Mouse (Mus musculus) hindbrain, embryonic 10.5 days (tissue): Measurements from ENCODE around the gene Gm4131. TPM values are rescaled to one million over a fixed set of nuclear protein-coding genes. Genes with fewer than 3 reads are reported as not detected.
"Not testable (repeated sequence)": the region's sequence is repeated elsewhere in the genome, so short reads cannot be mapped to it uniquely, and the experiment has no call there.

Experiments
- DNase-seq: peaks from one replicate; pipeline ENCODE4 v3.0.0-alpha.2; 2017; ENCODE audit warnings: low spot score
- H3K27ac ChIP-seq: fragments of 300-500 bp; sonication (generic); 2 replicates; pipeline ENCODE4 v1.5.1; 2016; ENCODE audit warnings: mild to moderate bottlenecking, moderate library complexity
- H3K27me3 ChIP-seq: fragments of 300-500 bp; sonication (generic); 2 replicates; pipeline ENCODE4 v1.6.1; 2016; ENCODE audit warnings: mild to moderate bottlenecking; ENCODE audit not compliant: poor library complexity, insufficient read depth, severe bottlenecking
- H3K36me3 ChIP-seq: fragments of 300-500 bp; sonication (generic); 2 replicates; pipeline ENCODE4 v1.6.1; 2016; ENCODE audit warnings: mild to moderate bottlenecking, moderate library complexity
- H3K4me1 ChIP-seq: fragments of 300-500 bp; sonication (generic); replicated peaks from 2 replicates; pipeline ENCODE4 v1.6.1; 2016; ENCODE audit warnings: mild to moderate bottlenecking
- H3K4me3 ChIP-seq: fragments of 300-500 bp; sonication (generic); 2 replicates; pipeline ENCODE4 v1.5.1; 2016; ENCODE audit warnings: mild to moderate bottlenecking, moderate library complexity
- H3K9me3 ChIP-seq: fragments of 300-500 bp; sonication (generic); 2 replicates; pipeline ENCODE4 v1.6.1; 2016; ENCODE audit warnings: mild to moderate bottlenecking, moderate library complexity
- WGBS: fragments of 180-500 bp; shearing (Covaris S2); methylation state at CpG from one replicate; pipeline ENCODE4 v1.1.7; 2016; 5-methylcytosine and 5-hydroxymethylcytosine counted together
- polyA plus RNA-seq: library from polyadenylated mRNA; unstranded; fragments of >200 nt; fragmentation: Nextera tagmentation; extraction: Ambion mirVana; gene quantifications from 2 replicates; pipeline ENCODE4 v1.2.1, GENCODE M21; 2016

Gene Gm4131
- not detected in 2 replicates for polyA plus RNA-seq

DNA sequence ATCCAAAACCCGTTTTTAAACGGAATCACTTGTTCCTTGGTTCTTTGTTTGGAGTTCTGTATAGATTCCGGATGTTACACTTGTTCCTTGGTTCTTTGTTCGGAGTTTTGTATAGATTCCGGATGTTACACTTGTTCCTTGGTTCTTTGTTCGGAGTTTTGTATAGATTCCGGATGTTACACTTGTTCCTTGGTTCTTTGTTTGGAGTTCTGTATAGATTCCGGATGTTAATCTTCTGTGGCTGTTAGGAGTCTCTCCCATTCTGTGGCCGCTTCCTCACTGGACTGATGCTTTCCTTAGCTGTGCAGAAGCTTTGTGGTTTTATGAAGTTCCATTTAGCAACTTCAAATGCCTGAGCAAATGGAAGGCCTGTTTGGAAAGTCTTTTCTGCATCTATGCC is at the start of gene Gm4131:
TSS of gene Gm4131 (minus strand) at position 101 of the 400 bp plus-strand sequence.
- DNase-seq, H3K27ac ChIP-seq, H3K27me3 ChIP-seq, H3K9me3 ChIP-seq, H3K36me3 ChIP-seq, H3K4me1 ChIP-seq, H3K4me3 ChIP-seq: not testable (repeated sequence)
- 71% methylated on average over 9 of the region's 9 CpGs for WGBS

DNA sequence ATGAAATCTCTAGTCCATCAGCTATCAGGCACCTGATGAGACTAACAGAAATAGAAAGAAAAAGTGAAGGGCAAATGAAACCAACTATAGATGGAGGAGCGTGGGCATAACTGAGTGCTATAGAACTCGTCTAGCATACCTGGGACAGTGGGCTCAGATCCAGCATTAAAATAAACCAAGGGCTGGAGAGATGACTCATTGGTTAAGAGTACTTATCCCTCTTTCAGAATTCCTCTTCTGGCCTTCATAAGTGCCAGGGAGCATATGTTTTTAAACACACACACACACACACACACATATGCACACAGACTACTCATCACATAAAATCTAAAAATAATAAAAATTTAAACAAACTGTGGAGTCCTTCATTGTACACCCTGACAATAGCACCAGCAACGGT is 43.2 kb upstream of the Gm4131 start:
- H3K27ac ChIP-seq = no peak overlapping the region
- H3K4me3 ChIP-seq = no peak overlapping the region
- no peaks in the 10 kb centered on the region for H3K27me3 ChIP-seq
- no peak for DNase-seq
- 86% methylated on average over 3 of the region's 3 CpGs for WGBS
- peaks cover 5% of the 10 kb centered on the region; the same call in 1 of the 2 replicates for H3K4me1 ChIP-seq
- H3K36me3 ChIP-seq = no peaks in the 10 kb centered on the region
- H3K9me3 ChIP-seq = no peaks in the 10 kb centered on the region

DNA sequence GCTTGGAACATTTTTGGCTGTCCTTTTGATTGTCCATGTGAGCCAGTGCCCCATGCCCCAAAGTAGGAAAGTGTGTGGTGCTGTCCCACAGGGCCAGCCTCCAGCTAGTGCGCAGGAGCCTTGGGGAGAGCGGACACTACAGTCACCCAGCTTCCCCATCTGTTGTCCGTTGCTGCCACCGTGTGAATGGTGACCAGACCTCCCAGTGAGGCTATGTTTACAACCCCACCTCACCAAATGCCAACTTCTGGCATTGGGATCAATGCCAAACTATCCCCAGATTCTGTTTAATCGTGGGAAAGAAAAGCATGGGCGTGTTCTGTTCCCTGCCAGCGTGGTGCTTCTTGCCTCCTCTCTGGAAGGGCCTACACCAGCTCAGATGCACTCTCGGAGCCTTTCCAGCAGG is 41.1 kb upstream of the Gm4131 start:
- H3K9me3 ChIP-seq = no peaks in the 10 kb centered on the region
- no peaks in the 10 kb centered on the region for H3K27me3 ChIP-seq
- WGBS = 85% methylated on average over 8 of the region's 8 CpGs
- DNase-seq = no peak
- no peak overlapping the region for H3K27ac ChIP-seq
- H3K4me1 ChIP-seq = peaks cover 6% of the 10 kb centered on the region; the same call in 1 of the 2 replicates
- no peak overlapping the region for H3K4me3 ChIP-seq
- no peaks in the 10 kb centered on the region for H3K36me3 ChIP-seq

DNA sequence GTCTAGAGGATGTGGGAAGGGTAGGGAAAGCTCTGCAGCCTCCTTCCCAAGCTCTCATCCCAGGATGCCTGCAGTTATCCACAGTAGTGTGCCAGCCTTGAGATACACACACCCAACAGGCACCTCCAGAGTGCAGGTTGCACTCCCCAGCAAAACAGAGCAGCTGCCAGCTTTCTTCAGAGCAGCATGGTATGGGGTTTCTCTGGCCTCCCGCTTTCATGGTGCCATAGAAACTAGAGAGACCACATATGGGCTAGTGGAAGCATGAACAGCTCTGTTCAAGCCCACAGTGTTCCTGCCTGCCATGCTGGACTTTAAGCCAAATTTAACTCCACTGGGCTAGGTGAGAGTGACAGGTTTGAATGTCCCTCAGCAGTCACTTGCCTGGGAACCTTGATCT is 36.1 kb upstream of the Gm4131 start:
- Histone ChIP-seq H3K36me3 (no peaks in the 10 kb centered on the region), H3K9me3 (no peaks in the 10 kb centered on the region), H3K4me3 (no peak overlapping the region), H3K4me1 (peaks cover 23% of the 10 kb centered on the region), H3K27me3 (no peaks in the 10 kb centered on the region), H3K27ac (no peak overlapping the region)
- DNase-seq = no peak
- WGBS = 88% methylated on average over 1 of the region's 1 CpGs

DNA sequence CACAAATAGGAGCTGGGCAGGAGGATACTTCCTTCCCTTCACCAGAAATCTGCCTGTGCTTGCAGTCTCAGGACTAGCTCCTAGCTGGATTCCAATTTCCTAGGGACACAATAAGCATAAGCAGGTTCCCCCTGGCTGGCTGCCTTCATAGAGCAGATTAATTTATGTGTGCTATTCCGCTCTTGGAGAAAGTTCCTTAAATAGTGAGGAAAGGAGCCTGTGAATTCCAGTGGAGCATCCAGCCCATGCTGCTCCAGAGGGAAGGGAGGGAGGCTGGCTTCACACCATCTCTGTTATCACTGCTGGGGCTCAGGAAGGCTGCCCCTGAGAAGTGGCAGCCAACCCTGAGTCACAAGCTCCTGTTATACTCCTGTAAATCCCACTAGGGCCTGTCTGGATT is 35.5 kb upstream of the Gm4131 start:
- no peak for DNase-seq
- Histone ChIP-seq H3K4me1 (peaks cover 23% of the 10 kb centered on the region), H3K27ac (0 out of 2 replicates have a peak overlapping the region, but pooled peaks have one; percentile 29), H3K9me3 (no peaks in the 10 kb centered on the region), H3K4me3 (no peak overlapping the region), H3K36me3 (no peaks in the 10 kb centered on the region), H3K27me3 (no peaks in the 10 kb centered on the region)
- 83% methylated on average over 1 of the region's 1 CpGs for WGBS

DNA sequence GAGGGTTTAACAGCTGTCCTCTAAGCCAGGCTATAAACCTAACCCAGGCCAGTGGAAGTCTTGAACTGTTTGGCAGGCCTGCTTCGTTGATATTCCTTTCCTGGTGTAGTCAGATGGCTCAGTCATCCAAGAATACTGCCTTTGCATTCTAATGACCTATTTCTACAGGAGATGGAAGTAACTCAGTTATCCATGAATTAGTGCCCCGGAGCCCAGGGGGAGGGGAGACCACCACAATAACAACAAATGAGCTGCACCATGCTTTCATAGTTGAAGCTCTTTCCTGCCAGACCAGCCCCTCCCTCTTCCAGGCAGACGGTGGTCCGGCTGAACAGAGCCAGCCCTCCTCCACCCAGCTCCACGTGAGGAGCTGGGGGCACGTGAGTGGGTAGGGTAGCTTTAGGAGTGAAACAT is 33.4 kb upstream of the Gm4131 start:
- Histone ChIP-seq H3K27me3 (no peaks in the 10 kb centered on the region), H3K4me3 (no peak overlapping the region), H3K36me3 (no peaks in the 10 kb centered on the region), H3K4me1 (peaks cover 18% of the 10 kb centered on the region), H3K27ac (0 out of 2 replicates have a peak overlapping the region, but pooled peaks have one; percentile 10), H3K9me3 (no peaks in the 10 kb centered on the region)
- no peak for DNase-seq
- WGBS = 60% methylated on average over 6 of the region's 6 CpGs

DNA sequence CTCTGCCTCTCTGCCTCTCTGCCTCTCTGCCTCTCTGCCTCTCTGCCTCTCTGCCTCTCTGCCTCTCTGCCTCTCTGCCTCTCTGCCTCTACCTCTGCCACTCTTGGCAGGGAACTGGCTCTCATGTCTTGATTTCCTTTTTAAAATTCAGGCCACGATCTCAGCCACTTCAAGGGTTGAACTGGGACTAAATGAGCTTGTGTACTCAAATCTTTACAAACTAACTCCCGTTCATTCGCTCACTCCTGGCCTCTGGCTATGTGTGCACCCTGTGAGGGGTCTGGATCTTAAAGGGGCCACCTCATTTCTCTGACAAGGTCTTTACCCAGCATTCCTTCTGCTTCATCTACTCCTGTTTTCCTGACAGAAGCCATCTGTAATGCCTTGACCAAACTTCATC is 18.6 kb upstream of the Gm4131 start:
- DNase-seq = no peak
- Histone ChIP-seq H3K27ac (peak overlapping the region; percentile 71), H3K9me3 (no peaks in the 10 kb centered on the region), H3K4me3 (no peak overlapping the region), H3K27me3 (0 out of 2 replicates have a peak, but pooled peaks cover 3% of the 10 kb centered on the region), H3K36me3 (no peaks in the 10 kb centered on the region), H3K4me1 (peaks cover 46% of the 10 kb centered on the region)
- 27% methylated on average over 3 of the region's 3 CpGs for WGBS

DNA sequence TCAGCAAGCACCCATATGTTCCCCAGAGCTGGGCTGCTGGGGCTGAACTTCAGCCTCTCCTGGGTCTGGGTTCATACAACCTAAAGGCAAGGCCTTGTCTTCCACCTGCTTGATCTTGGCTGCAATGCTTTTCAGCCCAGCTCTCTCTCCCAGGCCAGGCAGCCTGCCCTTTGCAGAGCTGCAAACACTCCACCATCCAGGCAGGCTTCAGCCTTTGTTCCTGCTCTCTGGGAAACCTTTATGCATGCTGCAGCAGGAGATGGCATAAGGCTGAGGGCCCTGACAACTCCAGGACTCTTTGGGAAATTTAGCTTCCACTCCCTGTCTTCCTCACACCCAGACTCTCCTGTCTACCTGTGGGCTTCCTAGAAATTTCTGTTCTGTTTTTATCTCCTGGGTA is 17.9 kb upstream of the Gm4131 start:
- Histone ChIP-seq H3K27me3 (0 out of 2 replicates have a peak, but pooled peaks cover 3% of the 10 kb centered on the region), H3K4me3 (no peak overlapping the region), H3K36me3 (no peaks in the 10 kb centered on the region), H3K27ac (peak overlapping the region; percentile 71), H3K9me3 (no peaks in the 10 kb centered on the region), H3K4me1 (peaks cover 46% of the 10 kb centered on the region)
- no peak for DNase-seq

DNA sequence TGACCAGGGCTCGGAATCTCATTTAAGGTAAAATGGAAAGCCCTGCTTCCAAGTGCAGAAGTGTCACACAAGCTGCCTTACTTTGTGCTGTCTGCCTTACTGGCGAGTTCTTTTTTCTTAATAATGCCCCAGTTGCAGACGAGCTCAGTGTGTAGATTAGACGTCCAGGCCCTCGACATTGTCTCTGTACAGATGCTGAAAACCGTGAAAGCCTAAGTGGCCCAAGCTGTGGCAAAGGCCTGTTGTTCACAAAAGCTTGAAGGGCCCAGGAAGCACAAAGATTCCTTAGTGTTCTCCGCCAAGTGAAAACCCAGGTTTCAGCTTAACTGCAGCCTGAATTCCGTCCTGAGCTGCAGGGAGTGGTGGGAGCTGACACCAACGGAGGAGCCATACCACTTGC is 15.0 kb upstream of the Gm4131 start:
- 45% methylated on average over 9 of the region's 9 CpGs for WGBS
- Histone ChIP-seq H3K27ac (peak overlapping the region; percentile 25), H3K36me3 (no peaks in the 10 kb centered on the region), H3K27me3 (0 out of 2 replicates have a peak, but pooled peaks cover 3% of the 10 kb centered on the region), H3K4me3 (no peak overlapping the region), H3K4me1 (peaks cover 46% of the 10 kb centered on the region), H3K9me3 (no peaks in the 10 kb centered on the region)
- no peak for DNase-seq

DNA sequence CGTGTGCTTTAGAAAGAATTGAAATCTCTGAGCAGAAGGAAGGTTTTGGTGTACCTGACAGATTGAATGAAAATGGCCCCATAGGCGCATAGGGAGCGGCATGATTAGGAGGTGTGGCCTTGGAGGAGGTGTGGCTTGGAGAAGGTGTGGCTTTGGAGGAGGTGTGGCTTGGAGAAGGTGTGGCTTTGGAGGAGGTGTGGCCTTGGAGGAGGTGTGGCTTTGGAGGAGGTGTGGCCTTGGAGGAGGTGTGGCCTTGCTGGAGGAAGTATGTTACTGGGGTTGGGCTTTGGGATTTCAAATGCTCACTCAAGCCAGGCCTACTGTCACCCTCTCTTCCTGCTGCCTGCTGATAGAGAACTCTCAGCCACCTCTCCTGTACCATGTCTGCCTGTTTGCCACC is 14.2 kb upstream of the Gm4131 start:
- Histone ChIP-seq H3K4me1 (peaks cover 44% of the 10 kb centered on the region), H3K36me3 (no peaks in the 10 kb centered on the region), H3K27me3 (peaks cover 3% of the 10 kb centered on the region; the same call in 1 of the 2 replicates), H3K4me3 (no peak overlapping the region), H3K27ac (peak overlapping the region; percentile 25), H3K9me3 (no peaks in the 10 kb centered on the region)
- no peak for DNase-seq
- WGBS = 84% methylated on average over 3 of the region's 3 CpGs

DNA sequence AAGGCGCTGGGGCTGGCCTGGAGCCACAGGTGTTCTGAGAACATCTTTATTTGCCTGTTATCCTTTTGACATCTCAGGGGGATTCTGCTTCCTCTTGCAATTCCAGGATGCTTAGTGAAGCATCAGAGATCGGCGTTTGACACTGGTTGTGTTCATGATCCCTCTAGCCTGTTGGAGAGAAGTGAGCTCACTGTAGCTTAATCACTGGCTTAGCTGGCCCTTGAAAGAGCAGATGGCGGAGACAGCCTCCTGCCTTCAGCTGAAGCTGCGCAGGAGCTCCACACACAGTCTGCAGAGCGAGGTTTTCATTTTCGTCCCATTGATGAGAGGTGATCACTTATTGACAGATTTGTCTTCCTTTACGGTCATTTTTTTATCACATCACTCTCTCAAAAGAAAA is 9.1 kb upstream of the Gm4131 start:
- 66% methylated on average over 8 of the region's 8 CpGs for WGBS
- Histone ChIP-seq H3K27me3 (peaks cover 3% of the 10 kb centered on the region; the same call in 1 of the 2 replicates), H3K4me3 (no peak overlapping the region), H3K27ac (no peak overlapping the region), H3K4me1 (peaks cover 8% of the 10 kb centered on the region), H3K36me3 (no peaks in the 10 kb centered on the region), H3K9me3 (no peaks in the 10 kb centered on the region)
- no peak for DNase-seq

DNA sequence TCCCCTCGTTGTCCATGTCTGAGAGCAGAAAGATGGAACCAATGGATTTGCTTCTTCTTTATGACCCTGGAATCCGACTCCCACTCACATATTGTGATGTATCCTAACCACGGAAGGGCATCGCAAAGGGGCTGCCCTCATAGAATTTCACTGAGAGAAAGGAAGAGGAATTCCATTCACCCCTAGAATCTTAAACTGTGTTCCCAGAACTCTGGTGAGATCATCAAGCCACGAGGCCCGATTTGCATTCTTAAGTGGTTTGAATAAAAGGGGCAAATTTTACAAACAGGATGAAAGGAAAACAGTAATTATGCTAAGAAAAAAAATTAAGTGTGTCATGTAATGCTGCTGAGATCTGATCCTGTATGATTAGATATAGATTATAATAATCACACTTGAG is 8.2 kb upstream of the Gm4131 start:
- Histone ChIP-seq H3K27ac (no peak overlapping the region), H3K27me3 (peaks cover 3% of the 10 kb centered on the region; the same call in 1 of the 2 replicates), H3K4me1 (peaks cover 8% of the 10 kb centered on the region), H3K9me3 (no peaks in the 10 kb centered on the region), H3K4me3 (no peak overlapping the region), H3K36me3 (no peaks in the 10 kb centered on the region)
- no peak for DNase-seq
- 60% methylated on average over 6 of the region's 6 CpGs for WGBS

DNA sequence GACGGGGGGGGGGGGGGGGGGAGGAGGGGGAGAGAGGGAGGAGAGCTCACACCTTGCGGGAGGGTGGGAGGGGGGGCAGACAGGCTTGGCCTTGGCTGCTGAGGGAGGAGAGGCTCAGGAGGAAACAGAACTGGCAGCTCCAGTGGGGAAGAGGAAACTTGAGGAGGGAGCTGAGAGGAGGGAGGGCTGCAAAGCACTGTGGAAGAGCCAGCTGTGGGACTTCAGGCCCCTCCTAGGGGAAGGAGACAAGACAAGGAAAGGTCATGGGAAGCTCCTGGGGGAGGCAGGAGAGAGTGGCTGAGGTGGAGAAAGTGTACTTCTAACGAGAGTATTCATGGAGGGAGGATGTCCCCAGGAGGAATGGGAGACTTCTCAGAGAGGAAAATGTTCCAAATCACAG is 6.7 kb upstream of the Gm4131 start:
- no peak for DNase-seq
- Histone ChIP-seq H3K27me3 (peaks cover 3% of the 10 kb centered on the region; the same call in 1 of the 2 replicates), H3K36me3 (no peaks in the 10 kb centered on the region), H3K9me3 (no peaks in the 10 kb centered on the region), H3K4me3 (no peak overlapping the region; the same call in 1 of the 2 replicates), H3K27ac (no peak overlapping the region; the same call in 1 of the 2 replicates), H3K4me1 (peaks cover 8% of the 10 kb centered on the region)
- 0% methylated on average over 2 of the region's 3 CpGs for WGBS

DNA sequence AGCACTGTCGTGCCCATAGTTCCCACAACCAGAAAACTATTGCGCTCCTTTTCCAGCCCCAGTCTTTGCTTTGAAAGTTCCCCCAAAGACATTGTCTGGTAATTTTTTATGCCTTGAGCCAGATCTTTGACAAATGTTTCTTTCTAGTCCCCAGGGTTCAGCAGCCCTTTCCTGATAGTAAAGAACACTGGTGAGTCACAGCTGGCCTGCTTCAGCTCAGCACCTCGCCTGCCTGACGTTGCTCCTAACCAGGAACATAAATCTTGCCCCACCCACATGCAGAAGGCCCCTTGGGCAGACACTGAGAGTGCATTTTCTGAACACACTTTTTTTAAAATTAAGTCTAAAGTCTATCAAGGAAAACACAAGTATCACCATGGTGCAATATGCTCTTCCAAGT is 3.6 kb upstream of the Gm4131 start:
- no peaks in the 10 kb centered on the region for H3K36me3 ChIP-seq
- H3K9me3 ChIP-seq = no peaks in the 10 kb centered on the region
- H3K4me3 ChIP-seq = no peak overlapping the region
- peaks cover 8% of the 10 kb centered on the region for H3K4me1 ChIP-seq
- WGBS = 67% methylated on average over 4 of the region's 4 CpGs
- DNase-seq = no peak
- H3K27ac ChIP-seq = no peak overlapping the region
- H3K27me3 ChIP-seq = 0 out of 2 replicates have a peak, but pooled peaks cover 3% of the 10 kb centered on the region
